In the genomic region with DNA sequence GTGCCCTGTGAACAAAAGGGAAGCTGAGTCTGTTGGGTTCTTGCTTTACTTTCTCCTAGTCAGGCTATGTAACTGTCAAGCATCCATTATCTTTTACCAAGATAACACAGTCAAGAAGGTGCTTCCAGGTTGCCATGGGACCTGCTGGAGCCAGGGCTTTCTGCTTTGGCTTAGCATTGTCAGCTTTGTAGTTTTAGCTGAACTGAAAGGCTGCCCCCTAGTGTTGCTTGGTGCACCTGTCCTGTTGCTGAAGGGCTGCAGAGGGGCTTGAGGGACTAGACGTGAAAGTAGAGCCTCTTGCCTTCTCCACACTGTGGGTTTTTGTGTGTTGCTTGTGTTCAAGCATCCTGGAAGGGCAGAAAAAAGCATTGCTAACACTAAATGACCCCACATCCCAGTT, we compare ENCODE assay signal across 9 mouse cellular contexts.
DNase-seq lines count a peak whose midpoint lies in the region; ATAC-seq lines count a peak whose summit lies in the region.
"Had no signal": no experiment of that assay in that cellular context is flagged by ENCODE, and none has a peak within 500 bp of the region (broad histone marks: within the 10 kb centered on the region; RNA-seq: fewer than 3 reads in every experiment).

No protein-coding gene starts in this region.

- no peaks in the 10 kb centered on the region for H3K9me3 ChIP-seq in liver, embryonic 12.5 days (replicated peaks)
- H3K9me3 ChIP-seq: limb, embryonic 12.5 days had no signal

- no peaks in the 10 kb centered on the region for H3K4me1 ChIP-seq in liver, embryonic 12.5 days
- H3K4me1 ChIP-seq: limb, embryonic 12.5 days had no signal

- H3K4me2 ChIP-seq in liver, embryonic 12.5 days = no peak overlapping the region
- H3K4me2 ChIP-seq: limb, embryonic 12.5 days had no signal

- H3K36me3 ChIP-seq in liver, embryonic 12.5 days = no peaks in the 10 kb centered on the region
- H3K36me3 ChIP-seq: limb, embryonic 12.5 days had no signal

- H3K27me3 ChIP-seq in liver, embryonic 12.5 days (replicated peaks) = no peaks in the 10 kb centered on the region
- H3K27me3 ChIP-seq: limb, embryonic 12.5 days had no signal

- WGBS in liver, embryonic 12.5 days (ENCODE audit: insufficient replicate concordance) = 23% methylated on average over 1 of the region's 1 CpGs

- H3K27ac ChIP-seq in liver, embryonic 12.5 days = no peak overlapping the region
- H3K27ac ChIP-seq: limb, embryonic 12.5 days had no signal

- peak; percentile 18 to 29 for DNase-seq in cerebellum, adult 18-20 months
- no peak for DNase-seq in cerebellum, adult 11-12 months
- peak; percentile 10 for DNase-seq in liver
- DNase-seq in cerebellum, postnatal 36 days = peak; percentile 18 to 26
- DNase-seq in kidney, postnatal 36 days = peak; percentile 3 to 58
- peak; percentile 73 for DNase-seq in retina, embryonic 14.5 days (ENCODE audit: low spot score)

- H3K9ac ChIP-seq in liver, embryonic 12.5 days = no peak overlapping the region
- H3K9ac ChIP-seq: limb, embryonic 12.5 days had no signal

- H3K4me3 ChIP-seq in liver, embryonic 12.5 days = no peak overlapping the region
- H3K4me3 ChIP-seq: limb, embryonic 12.5 days had no signal

- ATAC-seq in liver, embryonic 12.5 days = no peak
- no peak for ATAC-seq in monocyte, adult 5-6 weeks (replicated peaks; ENCODE audit: insufficient number of reproducible peaks, low FRiP score, low TSS enrichment, poor library complexity, severe bottlenecking)
